Mouse (Mus musculus) stomach, embryonic 16.5 days (tissue): ENCODE measurements around the gene Anxa11. TPM values are rescaled to one million over a fixed set of nuclear protein-coding genes. Genes with fewer than 3 reads are reported as not detected.
"Not testable (repeated sequence)": the region's sequence is repeated elsewhere in the genome, so short reads cannot be mapped to it uniquely, and the experiment has no call there.

Source experiments
- ATAC-seq: fragments of 200-750 bp; cut with Nextera tagmentation; 2 replicates; pipeline ENCODE4 v1.8.0; 2017; ENCODE audit warnings: moderate number of reproducible peaks, moderate TSS enrichment; ENCODE audit not compliant: insufficient read depth, low FRiP score
- H3K27ac ChIP-seq: fragments of 300-500 bp; sonication (generic); 2 replicates; pipeline ENCODE4 v1.5.1; 2014; ENCODE audit warnings: low read length
- H3K27me3 ChIP-seq: fragments of 300-500 bp; sonication (generic); 2 replicates; pipeline ENCODE4 v1.6.1; 2014; ENCODE audit warnings: low read length, control low read depth, mixed read lengths; ENCODE audit not compliant: control insufficient read depth, insufficient read depth
- H3K36me3 ChIP-seq: fragments of 300-500 bp; sonication (generic); 2 replicates; pipeline ENCODE4 v1.6.1; 2014; ENCODE audit warnings: low read length; ENCODE audit not compliant: control insufficient read depth, insufficient read depth
- H3K4me1 ChIP-seq: fragments of 300-500 bp; sonication (generic); 2 replicates; pipeline ENCODE4 v1.6.1; 2014; ENCODE audit warnings: low read length, control low read depth, mixed read lengths; ENCODE audit not compliant: control insufficient read depth, insufficient read depth
- H3K4me2 ChIP-seq: fragments of 300-500 bp; sonication (generic); 2 replicates; pipeline ENCODE4 v1.6.1; 2014; ENCODE audit warnings: low read depth, low read length, mixed read lengths
- H3K4me3 ChIP-seq: fragments of 300-500 bp; sonication (generic); replicated peaks from 2 replicates; pipeline ENCODE4 v1.5.1; 2014; ENCODE audit warnings: mild to moderate bottlenecking, low read length
- H3K9ac ChIP-seq: fragments of 300-500 bp; sonication (generic); 2 replicates; pipeline ENCODE4 v1.6.1; 2014; ENCODE audit warnings: low read length
- H3K9me3 ChIP-seq: fragments of 300-500 bp; sonication (generic); replicated peaks from 2 replicates; pipeline ENCODE4 v1.6.1; 2016; ENCODE audit warnings: low read length, control low read depth; ENCODE audit not compliant: control insufficient read depth
- WGBS: fragments of 180-500 bp; shearing (Covaris S2); extraction: QIAGEN DNeasy Blood & Tissue Kit; methylation state at CpG from one replicate; pipeline ENCODE4 v1.1.7; 2014; 5-methylcytosine and 5-hydroxymethylcytosine counted together
- polyA plus RNA-seq: library from polyadenylated mRNA; unstranded; fragments of >200 nt; fragmentation: Nextera tagmentation; extraction: Ambion mirVana; gene quantifications from 2 replicates; pipeline ENCODE4 v1.2.1, GENCODE M21; 2015

Anxa11 gene
- polyA plus RNA-seq, 1 experiment from 2014 or later, result 52.1 TPM

- ATAC-seq, result no peak
- WGBS, result 60% methylated on average over 7 of the region's 7 CpGs
- no peak overlapping the region for H3K4me2 ChIP-seq
- H3K4me1 ChIP-seq, result peaks cover 6% of the 10 kb centered on the region; the same call in 1 of the 2 replicates
- no peaks in the 10 kb centered on the region for H3K9me3 ChIP-seq
- no peaks in the 10 kb centered on the region for H3K27me3 ChIP-seq
- no peaks in the 10 kb centered on the region for H3K36me3 ChIP-seq
- H3K4me3 ChIP-seq, result no peak overlapping the region
- no peak overlapping the region for H3K27ac ChIP-seq
- no peak overlapping the region for H3K9ac ChIP-seq
These were observed 36.1 kb upstream of the Anxa11 start for GRCm38 (mm10) chr14:25805871-25806270.

GRCm38 (mm10) chr14:25806561-25806960, 35.4 kb upstream of the Anxa11 start:
- Histone ChIP-seq H3K9me3 (no peaks in the 10 kb centered on the region), H3K27ac (no peak overlapping the region), H3K27me3 (no peaks in the 10 kb centered on the region), H3K4me3 (no peak overlapping the region), H3K4me2 (no peak overlapping the region), H3K4me1 (peaks cover 6% of the 10 kb centered on the region; the same call in 1 of the 2 replicates), H3K9ac (no peak overlapping the region), H3K36me3 (no peaks in the 10 kb centered on the region)
- 89% methylated on average over 7 of the region's 7 CpGs for whole genome bisulfite sequencing
- ATAC-seq, result no peak

GRCm38 (mm10) chr14:25811026-25811425, 30.9 kb upstream of the Anxa11 start:
- not testable (repeated sequence) for H3K27me3 ChIP-seq, H3K4me3 ChIP-seq, H3K9me3 ChIP-seq, H3K9ac ChIP-seq, H3K27ac ChIP-seq, H3K4me2 ChIP-seq, H3K36me3 ChIP-seq, ATAC-seq, H3K4me1 ChIP-seq
- 61% methylated on average over 1 of the region's 1 CpGs for WGBS

GRCm38 (mm10) chr14:25814140-25814539, 27.8 kb upstream of the Anxa11 start:
- Histone ChIP-seq H3K36me3 (no peaks in the 10 kb centered on the region), H3K27me3 (no peaks in the 10 kb centered on the region), H3K27ac (no peak overlapping the region), H3K9ac (no peak overlapping the region), H3K4me1 (peaks cover 3% of the 10 kb centered on the region; the same call in 1 of the 2 replicates), H3K9me3 (no peaks in the 10 kb centered on the region), H3K4me2 (no peak overlapping the region), H3K4me3 (no peak overlapping the region)
- ATAC-seq, result no peak

- peaks cover 3% of the 10 kb centered on the region; the same call in 1 of the 2 replicates for H3K4me1 ChIP-seq
- WGBS, result 10% methylated on average over 9 of the region's 9 CpGs
- H3K4me3 ChIP-seq, result no peak overlapping the region
- peak; percentile 74 for ATAC-seq
- H3K9ac ChIP-seq, result no peak overlapping the region
- no peaks in the 10 kb centered on the region for H3K27me3 ChIP-seq
- H3K9me3 ChIP-seq, result no peaks in the 10 kb centered on the region
- H3K36me3 ChIP-seq, result no peaks in the 10 kb centered on the region
- no peak overlapping the region for H3K27ac ChIP-seq
- H3K4me2 ChIP-seq, result no peak overlapping the region
These were observed 25.5 kb upstream of the Anxa11 start for GRCm38 (mm10) chr14:25816416-25816815.

- WGBS, result 77% methylated on average over 1 of the region's 1 CpGs
- Histone ChIP-seq H3K4me3 (no peak overlapping the region), H3K36me3 (no peaks in the 10 kb centered on the region), H3K27ac (no peak overlapping the region), H3K9me3 (0 out of 2 replicates have a peak, but pooled peaks cover 3% of the 10 kb centered on the region), H3K4me2 (no peak overlapping the region), H3K9ac (no peak overlapping the region), H3K4me1 (peaks cover 10% of the 10 kb centered on the region), H3K27me3 (no peaks in the 10 kb centered on the region)
- no peak for ATAC-seq
These were observed 19.4 kb upstream of the Anxa11 start for GRCm38 (mm10) chr14:25822584-25822983.

- 63% methylated on average over 5 of the region's 5 CpGs for WGBS
- Histone ChIP-seq H3K4me3 (no peak overlapping the region), H3K9ac (no peak overlapping the region), H3K4me1 (peaks cover 10% of the 10 kb centered on the region), H3K36me3 (no peaks in the 10 kb centered on the region), H3K4me2 (no peak overlapping the region), H3K9me3 (0 out of 2 replicates have a peak, but pooled peaks cover 3% of the 10 kb centered on the region), H3K27ac (no peak overlapping the region), H3K27me3 (no peaks in the 10 kb centered on the region)
- no peak for ATAC-seq
These were observed 17.0 kb upstream of the Anxa11 start for GRCm38 (mm10) chr14:25824995-25825394.

GRCm38 (mm10) chr14:25825880-25826626, 15.9 kb upstream of the Anxa11 start:
- peak; percentile 67; the same call in 1 of the 2 replicates for ATAC-seq
- 62% methylated on average over 11 of the region's 11 CpGs for WGBS

GRCm38 (mm10) chr14:25826866-25827265, 15.1 kb upstream of the Anxa11 start:
- 81% methylated on average over 2 of the region's 2 CpGs for WGBS
- no peak overlapping the region for H3K4me3 ChIP-seq
- no peak for ATAC-seq

More at GRCm38 (mm10) chr14:25825880-25826626, 15.9 kb upstream of the Anxa11 start:
- 0 out of 2 replicates have a peak, but pooled peaks cover 3% of the 10 kb centered on the region for H3K9me3 ChIP-seq
- H3K4me2 ChIP-seq, result no peak overlapping the region
- peaks cover 10% of the 10 kb centered on the region for H3K4me1 ChIP-seq
- H3K4me3 ChIP-seq, result no peak overlapping the region
- H3K27ac ChIP-seq, result peak overlapping the region; percentile 16; the same call in 1 of the 2 replicates
- H3K9ac ChIP-seq, result no peak overlapping the region
- H3K36me3 ChIP-seq, result no peaks in the 10 kb centered on the region
- no peaks in the 10 kb centered on the region for H3K27me3 ChIP-seq

More at GRCm38 (mm10) chr14:25826866-25827265, 15.1 kb upstream of the Anxa11 start:
- no peaks in the 10 kb centered on the region for H3K27me3 ChIP-seq
- no peak overlapping the region for H3K9ac ChIP-seq
- H3K36me3 ChIP-seq, result no peaks in the 10 kb centered on the region
- 0 out of 2 replicates have a peak, but pooled peaks cover 3% of the 10 kb centered on the region for H3K9me3 ChIP-seq
- H3K4me1 ChIP-seq, result peaks cover 10% of the 10 kb centered on the region
- H3K27ac ChIP-seq, result peak overlapping the region; percentile 15; the same call in 1 of the 2 replicates
- H3K4me2 ChIP-seq, result no peak overlapping the region
